Mouse (Mus musculus) erythroid progenitor cell, adult 5-6 weeks (primary cell): ENCODE measurements around the gene Rhod. TPM values are rescaled to one million over a fixed set of nuclear protein-coding genes. Genes with fewer than 3 reads are reported as not detected.
"Not testable (repeated sequence)": the region's sequence is repeated elsewhere in the genome, so short reads cannot be mapped to it uniquely, and the experiment has no call there.

Experiments used
- ATAC-seq: replicated peaks from 2 replicates; pipeline ENCODE4 v1.8.0; 2016; ENCODE audit warnings: moderate number of reproducible peaks, mild to moderate bottlenecking, moderate TSS enrichment, inconsistent platforms; ENCODE audit not compliant: poor library complexity, low FRiP score, severe bottlenecking
- total RNA-seq, 2 experiments: library from RNA; stranded (forward) in 1 of 2; stranded (reverse) in 1 of 2; fragments of 150-400 nt in 1 of 2; fragments of 186-747, 209-891 nt in 1 of 2; gene quantifications; 2 replicates each; pipeline versions ENCODE4 v1.2.3 to v1.2.4; 2015 to 2017; ENCODE audit warnings: low replicate concordance in 2 of 2

The Rhod gene
- total RNA-seq (2015; ENCODE audit: low replicate concordance) (not detected in 2 replicates), total RNA-seq (2017; ENCODE audit: low replicate concordance) (not detected in 2 replicates)

- no peak for ATAC-seq
Observed at GRCm38 (mm10) chr19:4439161-4439801, at the start of gene Rhod. Gene Rhod, minus strand, starts transcription at chr19:4439432.

GRCm38 (mm10) chr19:4487877-4488276 lies 48.6 kb upstream of the Rhod start:
- no peak for ATAC-seq

GRCm38 (mm10) chr19:4485006-4485405 lies 45.8 kb upstream of the Rhod start:
- no peak for ATAC-seq

GRCm38 (mm10) chr19:4482111-4482859 lies 43.1 kb upstream of the Rhod start:
- ATAC-seq, result no peak

- no peak for ATAC-seq
Observed at GRCm38 (mm10) chr19:4481326-4481725, 42.1 kb upstream of the Rhod start.

GRCm38 (mm10) chr19:4480041-4480440 lies 40.8 kb upstream of the Rhod start:
- no peak for ATAC-seq

GRCm38 (mm10) chr19:4478190-4478516 lies 38.9 kb upstream of the Rhod start:
- ATAC-seq, result no peak

GRCm38 (mm10) chr19:4477345-4478189 lies 38.3 kb upstream of the Rhod start, which contains the start of gene Syt12:
Gene Syt12, minus strand, starts transcription at chr19:4477447.
- no peak for ATAC-seq

- ATAC-seq, result no peak
Observed at GRCm38 (mm10) chr19:4476601-4477257, 37.5 kb upstream of the Rhod start.

- ATAC-seq, result no peak
Observed at GRCm38 (mm10) chr19:4475224-4475925, 36.1 kb upstream of the Rhod start.

GRCm38 (mm10) chr19:4474739-4475138 lies 35.5 kb upstream of the Rhod start:
- ATAC-seq, result no peak

- no peak for ATAC-seq
Observed at GRCm38 (mm10) chr19:4473549-4473948, 34.3 kb upstream of the Rhod start.

- no peak for ATAC-seq
Observed at GRCm38 (mm10) chr19:4468363-4468762, 29.1 kb upstream of the Rhod start.

GRCm38 (mm10) chr19:4464666-4465065 lies 25.4 kb upstream of the Rhod start:
- no peak for ATAC-seq

GRCm38 (mm10) chr19:4461981-4462380 lies 22.7 kb upstream of the Rhod start:
- ATAC-seq, result no peak

GRCm38 (mm10) chr19:4456227-4456626 lies 17.0 kb upstream of the Rhod start:
- peak; percentile 81 for ATAC-seq

- ATAC-seq, result no peak
Observed at GRCm38 (mm10) chr19:4455071-4455800, 16.0 kb upstream of the Rhod start.

- not testable (repeated sequence) for ATAC-seq
Observed at GRCm38 (mm10) chr19:4454040-4454439, 14.8 kb upstream of the Rhod start.

GRCm38 (mm10) chr19:4452525-4452924 lies 13.3 kb upstream of the Rhod start:
- ATAC-seq, result no peak
